Mouse (Mus musculus) monocyte, adult 59 days (primary cell): ENCODE data around the gene Sprr3. TPM values are rescaled to one million over a fixed set of nuclear protein-coding genes. Genes with fewer than 3 reads are reported as not detected.

ENCODE experiments used
- total RNA-seq, 2 experiments: library from RNA; stranded (reverse); gene quantifications; one replicate each; pipeline ENCODE4 v1.2.4; 2023

The Sprr3 gene
- not detected for total RNA-seq

GRCm38 (mm10) chr3:92458620-92459019 is at the start of gene Sprr3:
TSS of gene Sprr3 (minus strand) at chr3:92458720.

DNA sequence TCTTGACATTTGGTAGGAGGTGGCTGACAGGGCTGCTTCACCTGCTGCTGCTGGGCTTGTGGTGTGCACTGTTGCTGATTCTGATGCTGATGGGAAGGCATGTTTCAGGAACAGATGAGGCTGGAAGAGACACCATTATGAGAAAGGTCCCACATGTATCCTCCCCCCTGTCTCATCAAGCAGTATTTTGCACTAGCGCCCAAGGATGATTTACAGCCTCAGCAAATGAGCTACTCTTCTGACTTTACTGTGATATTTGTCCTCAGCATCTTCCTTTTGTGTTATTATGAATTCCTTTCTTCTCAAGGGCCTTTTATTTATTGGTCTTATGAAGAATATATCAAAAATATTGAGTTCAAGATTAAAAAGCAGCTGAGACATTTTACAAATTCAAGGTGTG is 41.9 kb upstream of the Sprr3 start, which contains the start of gene Sprr4:
TSS of gene Sprr4 (minus strand) at position 101 of the 400 bp plus-strand sequence.

GRCm38 (mm10) chr3:92485863-92486262 is 27.3 kb upstream of the Sprr3 start, which contains the start of gene Sprr1a:
TSS of gene Sprr1a (minus strand) at chr3:92485895.

GRCm38 (mm10) chr3:92438689-92439088 is 19.8 kb downstream of the Sprr3 start, which contains the start of gene Sprr1b:
TSS of gene Sprr1b (minus strand) at chr3:92438789.

DNA sequence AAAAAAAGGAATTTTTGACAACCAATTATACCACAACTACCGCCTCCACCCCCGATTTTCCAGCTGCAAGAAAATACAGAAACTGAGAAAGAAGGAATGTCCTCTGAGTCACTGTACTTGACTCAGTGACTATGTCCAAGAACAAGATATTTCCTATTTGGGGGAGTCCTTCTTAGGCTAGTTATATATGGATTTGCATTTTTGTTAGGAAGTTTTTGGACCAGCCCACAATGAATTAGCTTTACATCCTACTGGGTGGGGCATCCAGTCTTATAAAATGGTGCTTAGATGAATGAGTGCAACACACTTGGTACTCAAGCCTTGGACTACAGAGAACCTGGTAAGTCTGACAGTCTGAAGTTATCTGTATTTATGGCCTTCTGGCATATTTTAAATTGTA is 26.2 kb downstream of the Sprr3 start, which contains the start of gene Sprr2k:
TSS of gene Sprr2k (plus strand) at position 301 of the 400 bp plus-strand sequence.

GRCm38 (mm10) chr3:92429323-92429722 is 29.2 kb downstream of the Sprr3 start, which contains the start of gene Gm9774:
TSS of gene Gm9774 (minus strand) at chr3:92429423.

DNA sequence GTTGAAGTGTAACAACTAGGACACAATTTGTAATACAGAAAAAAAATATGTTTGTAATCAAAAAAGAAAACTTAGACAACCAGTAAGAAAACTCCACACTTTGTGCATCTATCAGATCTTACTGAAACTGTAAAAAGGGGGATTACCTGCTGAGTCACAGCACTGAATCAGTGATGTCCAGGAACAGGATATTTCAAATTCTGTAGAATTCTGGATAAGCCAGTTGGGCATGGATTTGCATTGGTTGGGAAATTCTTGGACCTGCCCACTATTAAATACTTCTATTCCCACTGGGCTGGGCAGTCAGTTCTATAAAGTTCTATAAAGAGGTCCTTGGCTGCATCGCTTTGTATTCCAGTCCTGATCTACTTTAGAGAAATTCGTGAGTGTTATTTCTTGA is 40.7 kb downstream of the Sprr3 start, which contains the start of gene Sprr2j-ps:
TSS of gene Sprr2j-ps (plus strand) at position 301 of the 400 bp plus-strand sequence.

GRCm38 (mm10) chr3:92407691-92408090 is 50.8 kb downstream of the Sprr3 start, which contains the start of gene Sprr2i:
TSS of gene Sprr2i (plus strand) at chr3:92407991.

Other genes with a start within 250 kb of the Sprr3 start
- not detected for gene Sprr2a1, start 242.9 kb downstream of the Sprr3 start, total RNA-seq
- gene Sprr2a2, start 242.8 kb downstream of the Sprr3 start, total RNA-seq, result not detected
- gene Sprr2a3, start 173.3 kb downstream of the Sprr3 start, total RNA-seq, result not detected
- not detected for gene Sprr2b, start 142.1 kb downstream of the Sprr3 start, total RNA-seq
- not detected for gene Sprr2d, start 119.6 kb downstream of the Sprr3 start, total RNA-seq
- not detected for gene Sprr2e, start 106.6 kb downstream of the Sprr3 start, total RNA-seq
- gene Sprr2f, start 93.5 kb downstream of the Sprr3 start, total RNA-seq, result not detected
- gene Sprr2h, start 73.0 kb downstream of the Sprr3 start, total RNA-seq, result not detected
- gene Sprr2i, start 50.7 kb downstream of the Sprr3 start, total RNA-seq, result not detected
- not detected for gene Sprr2j-ps, start 40.6 kb downstream of the Sprr3 start, total RNA-seq
- gene Gm9774, start 29.3 kb downstream of the Sprr3 start, total RNA-seq, result 1 to 10 TPM in 1 of 2 experiments, under 1 TPM in 1; 0.86 to 2.0 TPM
- not detected for gene Sprr2k, start 26.1 kb downstream of the Sprr3 start, total RNA-seq
- gene Sprr1b, start 19.9 kb downstream of the Sprr3 start, total RNA-seq, result not detected
- not detected for gene Sprr1a, start 27.2 kb upstream of the Sprr3 start, total RNA-seq
- gene Sprr4, start 41.8 kb upstream of the Sprr3 start, total RNA-seq, result not detected
- not detected for gene 2310046K23Rik, start 75.8 kb upstream of the Sprr3 start, total RNA-seq
- not detected for gene Ivl, start 115.0 kb upstream of the Sprr3 start, total RNA-seq
- not detected for gene Smcp, start 130.3 kb upstream of the Sprr3 start, total RNA-seq
- gene 2210017I01Rik, start 148.8 kb upstream of the Sprr3 start, total RNA-seq, result not detected
- not detected for gene Lce6a, start 162.9 kb upstream of the Sprr3 start, total RNA-seq
- not detected for gene Lce1a1, start 189.6 kb upstream of the Sprr3 start, total RNA-seq
- not detected for gene Lce1b, start 198.2 kb upstream of the Sprr3 start, total RNA-seq
- gene Lce1a2, start 211.6 kb upstream of the Sprr3 start, total RNA-seq, result not detected
- not detected for gene Lce1c, start 220.5 kb upstream of the Sprr3 start, total RNA-seq
- gene Lce1d, start 228.5 kb upstream of the Sprr3 start, total RNA-seq, result not detected